Mouse (Mus musculus) cerebellum, adult 2 months (tissue): ENCODE results near the gene Serpinb9d. TPM values are rescaled to one million over a fixed set of nuclear protein-coding genes. Genes with fewer than 3 reads are reported as not detected.
"Not testable (repeated sequence)": the region's sequence is repeated elsewhere in the genome, so short reads cannot be mapped to it uniquely, and the experiment has no call there.

Experiments
- DNase-seq, 2 experiments: peaks; one replicate each; pipeline ENCODE4 v3.0.0; 2021
- H3K27ac ChIP-seq: fragments of 200-500 bp; 2 replicates; pipeline ENCODE4 v1.5.1; 2012; ENCODE audit warnings: low read length, control low read depth, inconsistent platforms; ENCODE audit not compliant: insufficient read depth
- H3K27me3 ChIP-seq: fragments of 200-500 bp; 2 replicates; pipeline ENCODE4 v1.6.1; 2012; ENCODE audit warnings: inconsistent platforms, mild to moderate bottlenecking, low read length, moderate library complexity; ENCODE audit not compliant: control insufficient read depth, insufficient read depth
- H3K4me1 ChIP-seq: fragments of 200-500 bp; 2 replicates; pipeline ENCODE4 v1.6.1; 2011; ENCODE audit warnings: low read length; ENCODE audit not compliant: control insufficient read depth, insufficient read depth
- H3K4me3 ChIP-seq: fragments of 200-500 bp; replicated peaks from 2 replicates; pipeline ENCODE3; 2011; ENCODE audit warnings: mild to moderate bottlenecking, low read depth, low read length, control low read depth; ENCODE audit not compliant: insufficient read depth
- CTCF ChIP-seq: fragments of 200-500 bp; IDR thresholded peaks from 2 replicates; pipeline ENCODE4 v1.5.1; 2011; ENCODE audit warnings: low read depth, mild to moderate bottlenecking, control low read depth, low read length, moderate library complexity, borderline replicate concordance; ENCODE audit not compliant: insufficient read depth
- POLR2A ChIP-seq: fragments of 200-500 bp; IDR thresholded peaks from 2 replicates; pipeline ENCODE4 v1.6.1; 2011; ENCODE audit warnings: low read length, control low read depth, borderline replicate concordance; ENCODE audit not compliant: insufficient read depth
- WGBS: fragments of 180-500 bp; shearing (Covaris S2); methylation state at CpG from one replicate; pipeline ENCODE4 v1.1.7; 2018; 5-methylcytosine and 5-hydroxymethylcytosine counted together
- polyA plus RNA-seq: library from polyadenylated mRNA; depleted of rRNA; stranded (reverse); fragments of >200 nt; gene quantifications from 2 replicates; pipeline ENCODE4 v1.2.3, GENCODE M21; 2012; rRNA removed

Serpinb9d gene
- not detected in 2 replicates for polyA plus RNA-seq

- DNase-seq: no peak
- no peak within 1 kb of the TSS for H3K4me3 ChIP-seq
- no peaks in the 10 kb centered on the region for H3K27me3 ChIP-seq
- TF ChIP-seq CTCF (no peak), POLR2A (no peak)
- no peak within 1 kb of the TSS for H3K27ac ChIP-seq
- WGBS: 78% methylated on average over 5 of the region's 5 CpGs
- no peaks in the 10 kb centered on the region for H3K4me1 ChIP-seq
Observed at GRCm38 (mm10) chr13:33192659-33193058, at the start of gene Serpinb9d. Serpinb9d (plus strand) TSS chr13:33192959.

GRCm38 (mm10) chr13:33159642-33160041 lies 33.1 kb upstream of the Serpinb9d start, which contains the start of gene Serpinb9c:
Serpinb9c (minus strand) TSS chr13:33159742.
- Histone ChIP-seq H3K4me3 (no peak within 1 kb of the TSS), H3K4me1 (no peaks in the 10 kb centered on the region), H3K27ac (no peak within 1 kb of the TSS), H3K27me3 (no peaks in the 10 kb centered on the region)
- 72% methylated on average over 4 of the region's 4 CpGs for WGBS
- TF ChIP-seq POLR2A (no peak), CTCF (no peak)
- DNase-seq: no peak

DNA sequence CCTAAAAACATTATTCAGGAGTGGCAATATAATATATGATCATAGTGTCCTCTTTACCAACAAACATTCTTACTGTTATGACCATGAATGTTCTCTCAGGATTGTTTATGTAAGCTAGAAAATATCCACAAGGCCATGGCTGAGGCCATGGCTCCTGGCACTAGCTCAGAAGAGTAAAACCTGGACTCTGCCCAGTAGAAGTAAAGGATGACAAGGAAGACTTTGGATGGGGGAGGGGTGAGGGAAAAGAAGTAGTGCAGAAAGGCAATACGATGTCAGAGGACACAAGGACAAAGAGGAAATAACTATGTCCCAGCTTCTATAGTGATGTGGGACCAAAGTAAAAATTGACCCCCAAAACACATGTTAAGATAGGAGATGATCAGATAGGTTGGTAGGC lies 2.3 kb upstream of the Serpinb9d start:
- not testable (repeated sequence) for DNase-seq, H3K4me3 ChIP-seq, H3K4me1 ChIP-seq, H3K27ac ChIP-seq, H3K27me3 ChIP-seq
- 89% methylated on average over 1 of the region's 1 CpGs for WGBS

GRCm38 (mm10) chr13:33199740-33200139 lies 7.0 kb downstream of the Serpinb9d start:
- no peak for DNase-seq
- Histone ChIP-seq H3K4me1 (no peaks in the 10 kb centered on the region), H3K4me3 (no peak overlapping the region), H3K27me3 (no peaks in the 10 kb centered on the region), H3K27ac (no peak overlapping the region)
- TF ChIP-seq CTCF: no peak
- TF ChIP-seq POLR2A: no peak
- 70% methylated on average over 2 of the region's 2 CpGs for WGBS

GRCm38 (mm10) chr13:33249312-33249711 lies 56.6 kb downstream of the Serpinb9d start, which contains the start of gene Serpinb9e:
Serpinb9e (plus strand) TSS chr13:33249612.
- H3K27ac ChIP-seq, DNase-seq, H3K4me3 ChIP-seq, H3K4me1 ChIP-seq, H3K27me3 ChIP-seq: not testable (repeated sequence)
- WGBS: 85% methylated on average over 2 of the region's 2 CpGs

Other genes starting within 250 kb of the Serpinb9d start
- gene Serpinb6b, start 227.8 kb upstream of the Serpinb9d start, polyA plus RNA-seq: 1.5 and 1.6 TPM in 2 replicates
- gene Serpinb9, start 189.7 kb upstream of the Serpinb9d start, polyA plus RNA-seq: 4.5 and 4.6 TPM in 2 replicates
- gene Serpinb9b, start 165.5 kb upstream of the Serpinb9d start, polyA plus RNA-seq: 0.03 and 0.05 TPM in 2 replicates
- 9.1 and 10.3 TPM in 2 replicates for gene Serpinb1b, start 114.4 kb upstream of the Serpinb9d start, polyA plus RNA-seq
- gene Serpinb9c, start 33.2 kb upstream of the Serpinb9d start, polyA plus RNA-seq: 0.08 and 0.17 TPM in 2 replicates
- not detected in 2 replicates for gene Serpinb9e, start 56.7 kb downstream of the Serpinb9d start, polyA plus RNA-seq
- gene Serpinb9f, start 131.1 kb downstream of the Serpinb9d start, polyA plus RNA-seq: not detected in 2 replicates
- not detected in 2 replicates for gene Gm11397, start 202.8 kb downstream of the Serpinb9d start, polyA plus RNA-seq